In genomic region chr5:45082601-45083000, GRCm38 (mm10) we compare ENCODE assay signal across 19 mouse cellular contexts.
"Had no signal": no experiment of that assay in that cellular context is flagged by ENCODE, and none has a peak within 500 bp of the region (broad histone marks: within the 10 kb centered on the region; RNA-seq: fewer than 3 reads in every experiment).

No protein-coding gene starts in this region.

- H3K9ac ChIP-seq: lung, embryonic 14.5 days; midbrain, embryonic 12.5 days; neural tube, embryonic 13.5 days; neural tube, embryonic 15.5 days had no signal

- ATAC-seq: midbrain, embryonic 16.5 days had no signal

- H3K4me1 ChIP-seq: midbrain, embryonic 10.5 days; midbrain, embryonic 12.5 days; neural tube, embryonic 13.5 days; neural tube, embryonic 15.5 days had no signal

- H3K27me3 ChIP-seq: midbrain, embryonic 12.5 days; neural tube, embryonic 13.5 days; neural tube, embryonic 15.5 days had no signal

- H3K27ac ChIP-seq: midbrain, embryonic 10.5 days; midbrain, embryonic 12.5 days; neural tube, embryonic 13.5 days; neural tube, embryonic 15.5 days had no signal

- H3K4me3 ChIP-seq: midbrain, embryonic 10.5 days; midbrain, embryonic 12.5 days; myocyte; neural tube, embryonic 13.5 days; neural tube, embryonic 15.5 days had no signal

- H3K9me3 ChIP-seq: midbrain, embryonic 10.5 days; midbrain, embryonic 12.5 days; neural tube, embryonic 13.5 days; neural tube, embryonic 15.5 days had no signal

- H3K36me3 ChIP-seq: midbrain, embryonic 10.5 days; midbrain, embryonic 12.5 days; neural tube, embryonic 13.5 days; neural tube, embryonic 15.5 days had no signal

- H3K4me2 ChIP-seq: lung, embryonic 14.5 days; midbrain, embryonic 12.5 days; neural tube, embryonic 13.5 days; neural tube, embryonic 15.5 days had no signal

- DNase-seq: lung, adult 18-20 months; lung, embryonic 14.5 days; lung, postnatal 10 days; lung, postnatal 4 days; midbrain, embryonic 14.5 days; retina, postnatal 1 day; right cerebral cortex, adult 18-20 months; right cerebral cortex, postnatal 25 days; right cerebral cortex, postnatal 4 days; spleen, adult 18-20 months; thymus, adult 18-20 months; thymus, postnatal 14 days; thymus, postnatal 36 days had no signal
